12 mouse cellular contexts compared by ENCODE assay signal in the genomic region with DNA sequence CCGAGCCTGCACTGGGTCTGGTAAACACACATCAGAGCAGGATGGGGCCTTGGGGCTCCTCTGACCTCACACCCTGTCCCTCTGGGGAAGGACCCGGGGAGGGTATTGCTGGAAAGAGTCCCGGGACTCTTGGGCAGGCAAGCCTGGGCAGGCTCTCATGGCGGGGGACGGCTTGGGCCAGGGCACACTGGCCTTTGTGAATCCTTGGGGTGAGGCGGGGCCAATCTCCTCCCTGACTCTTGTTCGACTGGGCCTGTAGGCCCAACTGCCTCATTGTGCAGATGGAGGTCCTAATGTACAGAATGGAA. TPM values are rescaled to one million over a fixed set of nuclear protein-coding genes. Genes with fewer than 3 reads are reported as not detected.
DNase-seq lines count a peak whose midpoint lies in the region; ATAC-seq and TF ChIP-seq lines count a peak whose summit lies in the region.
"Had no signal": no experiment of that assay in that cellular context is flagged by ENCODE, and none has a peak within 500 bp of the region (broad histone marks: within the 10 kb centered on the region; RNA-seq: fewer than 3 reads in every experiment).

No protein-coding gene starts in this region.

- H3K36me3 ChIP-seq in kidney, embryonic 15.5 days = no peaks in the 10 kb centered on the region
- H3K36me3 ChIP-seq in E14TG2a.4 (ENCODE audit: insufficient read depth, low read length) = no peaks in the 10 kb centered on the region
- H3K36me3 ChIP-seq in forebrain, embryonic 11.5 days (ENCODE audit: control insufficient read depth, insufficient read depth, low read length) = no peaks in the 10 kb centered on the region
- no peaks in the 10 kb centered on the region for H3K36me3 ChIP-seq in limb, embryonic 15.5 days

- H3K27me3 ChIP-seq in kidney, embryonic 15.5 days = peaks cover 23% of the 10 kb centered on the region
- H3K27me3 ChIP-seq in E14TG2a.4 (ENCODE audit: insufficient read depth, low read length) = peaks cover 26% of the 10 kb centered on the region
- peaks cover 14% of the 10 kb centered on the region for H3K27me3 ChIP-seq in forebrain, embryonic 11.5 days (ENCODE audit: control insufficient read depth, insufficient read depth, low read length)
- peaks cover 24% of the 10 kb centered on the region for H3K27me3 ChIP-seq in limb, embryonic 15.5 days

- H3K27ac ChIP-seq in kidney, embryonic 15.5 days = peak overlapping the region; percentile 64
- H3K27ac ChIP-seq in forebrain, embryonic 11.5 days (ENCODE audit: low read depth, low read length) = peak overlapping the region; percentile 86
- H3K27ac ChIP-seq in limb, embryonic 15.5 days = no peak overlapping the region

- no peak overlapping the region for H3K4me3 ChIP-seq in kidney, embryonic 15.5 days (replicated peaks)
- H3K4me3 ChIP-seq in E14TG2a.4 (replicated peaks; ENCODE audit: low read length) = peak overlapping the region; percentile 39
- H3K4me3 ChIP-seq in forebrain, embryonic 11.5 days (ENCODE audit: low read depth, low read length) = no peak overlapping the region
- no peak overlapping the region for H3K4me3 ChIP-seq in limb, embryonic 15.5 days

- no peak for DNase-seq in kidney, postnatal 10 days
- no peak for DNase-seq in forebrain, embryonic 11.5 days (ENCODE audit: low spot score)
- DNase-seq in thymus, postnatal 0 days (ENCODE audit: low spot score) = no peak
- no peak for DNase-seq in kidney, postnatal 36 days
- DNase-seq: adrenal gland, adult 2 months had no signal

- no peak overlapping the region for H3K4me2 ChIP-seq in kidney, embryonic 15.5 days
- no peak overlapping the region for H3K4me2 ChIP-seq in forebrain, embryonic 11.5 days (ENCODE audit: low read depth, low read length, severe bottlenecking)
- no peak overlapping the region for H3K4me2 ChIP-seq in limb, embryonic 15.5 days
- H3K4me2 ChIP-seq: lung, embryonic 14.5 days had no signal

- no peak overlapping the region for H3K9ac ChIP-seq in kidney, embryonic 15.5 days
- peak overlapping the region; percentile 42 for H3K9ac ChIP-seq in forebrain, embryonic 11.5 days (ENCODE audit: low read length)
- H3K9ac ChIP-seq in limb, embryonic 15.5 days = 0 out of 2 replicates have a peak overlapping the region, but pooled peaks have one; percentile 17
- H3K9ac ChIP-seq: lung, embryonic 14.5 days had no signal

- no peak for ATAC-seq in kidney, embryonic 15.5 days (replicated peaks; ENCODE audit: low FRiP score)
- no peak for ATAC-seq in forebrain, embryonic 11.5 days (replicated peaks; ENCODE audit: low FRiP score)
- no peak for ATAC-seq in limb, embryonic 15.5 days (ENCODE audit: insufficient number of reproducible peaks, low FRiP score, low TSS enrichment, low read depth)
- no peak for ATAC-seq in granulocyte monocyte progenitor cell, adult 5-6 weeks (replicated peaks; ENCODE audit: poor library complexity, severe bottlenecking)

- H3K4me1 ChIP-seq in kidney, embryonic 15.5 days = peaks cover 75% of the 10 kb centered on the region
- H3K4me1 ChIP-seq in E14TG2a.4 (replicated peaks; ENCODE audit: low read depth, low read length) = peaks cover 96% of the 10 kb centered on the region
- peaks cover 49% of the 10 kb centered on the region for H3K4me1 ChIP-seq in forebrain, embryonic 11.5 days (replicated peaks; ENCODE audit: control insufficient read depth, insufficient read depth, low read length)
- peaks cover 28% of the 10 kb centered on the region for H3K4me1 ChIP-seq in limb, embryonic 15.5 days

- no peak for TF ChIP-seq CTCF in E14TG2a.4 (conservative IDR thresholded peaks at IDR 0.05; ENCODE audit: low read length)

- 74% methylated on average over 7 of the region's 7 CpGs for WGBS in kidney, embryonic 15.5 days
- 51% methylated on average over 7 of the region's 7 CpGs for WGBS in forebrain, embryonic 11.5 days
- 55% methylated on average over 7 of the region's 7 CpGs for WGBS in limb, embryonic 15.5 days

- no peaks in the 10 kb centered on the region for H3K9me3 ChIP-seq in kidney, embryonic 15.5 days (replicated peaks)
- no peaks in the 10 kb centered on the region for H3K9me3 ChIP-seq in E14TG2a.4 (ENCODE audit: low read length)
- H3K9me3 ChIP-seq in forebrain, embryonic 11.5 days (ENCODE audit: control insufficient read depth, low read length) = no peaks in the 10 kb centered on the region
- H3K9me3 ChIP-seq in limb, embryonic 15.5 days = no peaks in the 10 kb centered on the region

RNA-seq across cellular contexts. Expression of a gene that starts 5.0 kb away (rescaled TPM):
- polyA plus RNA-seq in kidney, embryonic 15.5 days (2015; fragmentation: Nextera tagmentation; extraction: Ambion mirVana) = 2.9 TPM in 2 replicates
- polyA plus RNA-seq in forebrain, embryonic 11.5 days (2014; fragmentation: Nextera tagmentation; extraction: Ambion mirVana) = 5.3 and 6.8 TPM in 2 replicates
- 0.15 and 0.19 TPM in 2 replicates for polyA plus RNA-seq in limb, embryonic 15.5 days (2015; fragmentation: Nextera tagmentation; extraction: Ambion mirVana)
- polyA plus RNA-seq in thymus, postnatal 0 days (2015; fragmentation: Nextera tagmentation; extraction: Ambion mirVana) = 1.3 and 1.5 TPM in 2 replicates
- total RNA-seq in granulocyte monocyte progenitor cell, adult 5-6 weeks (2014; fragmentation: Nextera tagmentation) = not detected in 2 replicates
- total RNA-seq in granulocyte monocyte progenitor cell, adult 5-6 weeks (2017) = not detected in 2 replicates
- total RNA-seq: heart, postnatal 10 days had no signal

RNA-seq across cellular contexts. Expression of a gene that starts 23.1 kb away (rescaled TPM):
- polyA plus RNA-seq in kidney, embryonic 15.5 days (2015; fragmentation: Nextera tagmentation; extraction: Ambion mirVana) = 61.8 and 64.0 TPM in 2 replicates
- 67.8 and 71.1 TPM in 2 replicates for polyA plus RNA-seq in forebrain, embryonic 11.5 days (2014; fragmentation: Nextera tagmentation; extraction: Ambion mirVana)
- polyA plus RNA-seq in limb, embryonic 15.5 days (2015; fragmentation: Nextera tagmentation; extraction: Ambion mirVana) = 66.2 and 73.8 TPM in 2 replicates
- 73.0 and 74.5 TPM in 2 replicates for polyA plus RNA-seq in thymus, postnatal 0 days (2015; fragmentation: Nextera tagmentation; extraction: Ambion mirVana)
- total RNA-seq in granulocyte monocyte progenitor cell, adult 5-6 weeks (2014; fragmentation: Nextera tagmentation) = 23.0 and 45.3 TPM in 2 replicates
- total RNA-seq in granulocyte monocyte progenitor cell, adult 5-6 weeks (2017) = 30.1 and 36.6 TPM in 2 replicates

RNA-seq across cellular contexts. Expression of a gene that starts 49.4 kb away (rescaled TPM):
- polyA plus RNA-seq in kidney, embryonic 15.5 days (2015; fragmentation: Nextera tagmentation; extraction: Ambion mirVana) = 0.22 and 0.32 TPM in 2 replicates
- 0.27 TPM in 1 of 2 replicates, not detected in the other for polyA plus RNA-seq in forebrain, embryonic 11.5 days (2014; fragmentation: Nextera tagmentation; extraction: Ambion mirVana)
- polyA plus RNA-seq in limb, embryonic 15.5 days (2015; fragmentation: Nextera tagmentation; extraction: Ambion mirVana) = 0.41 and 0.62 TPM in 2 replicates
- polyA plus RNA-seq in thymus, postnatal 0 days (2015; fragmentation: Nextera tagmentation; extraction: Ambion mirVana) = 0.49 and 0.59 TPM in 2 replicates
- total RNA-seq in granulocyte monocyte progenitor cell, adult 5-6 weeks (2014; fragmentation: Nextera tagmentation) = not detected in 2 replicates
- total RNA-seq in granulocyte monocyte progenitor cell, adult 5-6 weeks (2017) = 0.09 TPM in 1 of 2 replicates, not detected in the other
- total RNA-seq: heart, postnatal 10 days; layer of hippocampus, postnatal 25 days had no signal
- polyA plus RNA-seq: lung, embryonic 14.5 days had no signal

RNA-seq across cellular contexts. Expression of a gene that starts 56.1 kb away (rescaled TPM):
- polyA plus RNA-seq in kidney, embryonic 15.5 days (2015; fragmentation: Nextera tagmentation; extraction: Ambion mirVana) = 91.3 and 96.5 TPM in 2 replicates
- 81.2 and 83.6 TPM in 2 replicates for polyA plus RNA-seq in forebrain, embryonic 11.5 days (2014; fragmentation: Nextera tagmentation; extraction: Ambion mirVana)
- polyA plus RNA-seq in limb, embryonic 15.5 days (2015; fragmentation: Nextera tagmentation; extraction: Ambion mirVana) = 108 and 109 TPM in 2 replicates
- 86.4 and 89.0 TPM in 2 replicates for polyA plus RNA-seq in thymus, postnatal 0 days (2015; fragmentation: Nextera tagmentation; extraction: Ambion mirVana)
- 104 and 123 TPM in 2 replicates for total RNA-seq in granulocyte monocyte progenitor cell, adult 5-6 weeks (2014; fragmentation: Nextera tagmentation)
- 75.2 and 75.7 TPM in 2 replicates for total RNA-seq in granulocyte monocyte progenitor cell, adult 5-6 weeks (2017)
